Mouse (Mus musculus): ENCODE measurements around the gene Gpr108.

GRCm38 (mm10) chr17:57207938-57208337 lies 40.3 kb downstream of the Gpr108 start:
- no peak for TF ChIP-seq CTCF (IDR thresholded peaks at IDR 0.05; ENCODE audit: borderline replicate concordance, insufficient read depth, low read depth, low read length)
- TF ChIP-seq POLR2A (IDR thresholded peaks at IDR 0.05; ENCODE audit: borderline replicate concordance, insufficient read depth, low read length), result no peak
